Mouse (Mus musculus): ENCODE measurements at regions not wholly inside any gene's neighbourhood (a gene's known extent, or its start where the extent isn't known, plus 50 kb on each side); places are given as distances from the start of the nearest gene placed in this dataset.

DNA sequence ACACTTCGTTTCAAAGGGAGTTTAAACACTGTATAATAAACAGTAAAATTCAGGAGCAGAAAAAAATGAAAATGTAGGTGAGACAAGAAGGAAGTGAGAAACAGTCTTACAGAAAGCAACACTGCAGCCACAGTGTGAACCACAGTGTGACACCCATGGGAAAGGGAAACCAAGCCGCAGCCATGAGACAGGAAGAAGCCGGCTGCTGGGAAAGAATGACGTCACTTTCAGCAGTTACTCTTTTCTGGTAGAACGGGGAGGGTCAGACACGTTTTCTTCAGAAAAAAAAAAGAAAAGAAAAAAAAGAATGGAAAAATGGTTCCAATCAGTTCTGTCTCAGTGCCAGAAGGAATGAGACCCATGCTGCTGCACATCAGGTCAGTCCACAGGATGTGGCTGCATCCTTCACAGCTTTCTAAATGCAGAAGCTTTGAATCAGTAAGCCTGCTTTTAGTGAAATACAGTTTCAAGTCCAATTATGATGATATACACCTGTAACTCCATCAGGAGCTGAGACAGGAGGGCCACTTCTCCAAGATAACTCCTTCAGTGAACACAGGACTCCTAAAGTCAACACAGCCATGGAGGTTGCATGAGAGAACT, 331.2 kb upstream of the Lrrc3b start:
- Histone ChIP-seq H3K4me3 (no peak overlapping the region), H3K4me1 (no peaks in the 10 kb centered on the region), H3K27ac (replicated peaks) (no peak overlapping the region), H3K36me3 (no peaks in the 10 kb centered on the region), H3K9me3 (no peaks in the 10 kb centered on the region), H3K27me3 (no peaks in the 10 kb centered on the region), H3K4me2 (replicated peaks) (no peak overlapping the region), H3K9ac (replicated peaks) (no peak overlapping the region)
- 71% methylated on average over 6 of the region's 6 CpGs for WGBS
- no peak for ATAC-seq (replicated peaks)

DNA sequence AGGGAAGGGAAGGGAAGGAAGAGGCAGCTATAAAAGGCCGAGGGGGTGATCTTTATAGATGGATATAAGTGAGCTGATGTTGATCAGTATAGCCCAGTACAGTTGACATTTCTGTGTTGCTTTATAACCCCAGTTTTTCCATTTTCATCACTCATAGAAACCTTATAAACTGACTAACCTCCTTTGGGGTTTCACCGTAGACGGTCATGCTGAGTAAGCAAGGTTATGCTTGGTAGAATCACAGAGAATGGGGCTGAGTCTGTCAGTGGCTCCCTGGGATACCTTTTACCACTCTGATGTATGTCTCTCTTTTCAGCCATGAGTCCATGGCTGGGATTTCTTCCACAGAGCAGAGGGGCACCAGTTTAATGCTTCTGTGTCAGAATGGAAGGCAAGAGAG, 345.9 kb upstream of the Lrrc3b start:
- 69% methylated on average over 3 of the region's 3 CpGs for WGBS
- peak overlapping the region; percentile 27 for H3K27ac ChIP-seq (replicated peaks)
- no peak overlapping the region for H3K4me2 ChIP-seq (replicated peaks)
- H3K4me3 ChIP-seq, result no peak overlapping the region
- no peaks in the 10 kb centered on the region for H3K27me3 ChIP-seq
- peaks cover 9% of the 10 kb centered on the region for H3K4me1 ChIP-seq
- no peaks in the 10 kb centered on the region for H3K9me3 ChIP-seq
- H3K9ac ChIP-seq (replicated peaks), result no peak overlapping the region
- ATAC-seq (replicated peaks), result peak; percentile 72
- no peaks in the 10 kb centered on the region for H3K36me3 ChIP-seq

DNA sequence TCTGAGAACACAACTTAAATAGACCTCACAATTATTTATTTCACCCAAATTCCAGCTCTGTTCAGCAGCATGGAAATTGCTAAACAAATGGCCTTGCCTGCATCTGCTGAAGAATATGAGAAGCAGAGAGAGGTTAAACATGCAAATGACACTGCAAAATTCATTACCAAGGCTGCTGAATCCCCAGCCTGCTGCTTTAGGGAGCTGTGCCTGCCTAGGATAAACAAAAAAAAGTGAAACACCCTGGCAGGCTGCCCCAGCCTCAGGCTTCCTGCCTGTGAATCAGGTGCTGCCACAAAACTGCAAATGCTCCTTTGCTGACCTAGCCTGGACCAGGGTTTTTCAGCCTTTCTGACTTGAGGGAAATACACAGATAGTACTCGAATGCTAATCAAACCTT, 346.4 kb upstream of the Lrrc3b start:
- 47% methylated on average over 1 of the region's 1 CpGs for WGBS
- peak overlapping the region; percentile 27 for H3K27ac ChIP-seq (replicated peaks)

DNA sequence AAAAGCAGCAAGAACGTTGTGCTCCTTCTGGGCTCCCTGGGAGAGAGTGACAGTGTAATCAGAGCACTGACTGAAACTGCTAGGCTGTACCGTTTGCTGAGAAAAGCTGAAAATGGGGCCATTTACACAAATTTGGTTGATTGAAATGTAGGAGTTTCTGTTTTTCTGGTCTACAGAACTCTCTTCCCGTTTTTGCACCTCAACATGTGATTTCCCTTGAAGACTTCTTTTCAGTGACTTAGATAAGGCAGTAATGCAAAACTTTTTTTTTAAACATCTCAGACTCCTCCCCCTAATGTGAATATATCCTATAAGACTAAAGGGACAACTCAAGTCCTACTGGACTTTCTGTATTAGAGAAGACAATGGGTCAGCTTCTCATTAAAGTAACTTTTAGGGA, 356.9 kb upstream of the Lrrc3b start:
- Histone ChIP-seq H3K9me3 (no peaks in the 10 kb centered on the region), H3K27me3 (no peaks in the 10 kb centered on the region), H3K9ac (replicated peaks) (no peak overlapping the region), H3K36me3 (no peaks in the 10 kb centered on the region), H3K4me2 (replicated peaks) (no peak overlapping the region), H3K4me3 (no peak overlapping the region), H3K27ac (replicated peaks) (no peak overlapping the region), H3K4me1 (no peaks in the 10 kb centered on the region)
- WGBS, result 81% methylated on average over 3 of the region's 3 CpGs
- ATAC-seq (replicated peaks), result no peak

More for the DNA sequence above, 346.4 kb upstream of the Lrrc3b start:
- Histone ChIP-seq H3K4me2 (replicated peaks) (no peak overlapping the region), H3K4me1 (peaks cover 9% of the 10 kb centered on the region), H3K4me3 (no peak overlapping the region), H3K9ac (replicated peaks) (no peak overlapping the region), H3K9me3 (no peaks in the 10 kb centered on the region), H3K27me3 (no peaks in the 10 kb centered on the region), H3K36me3 (no peaks in the 10 kb centered on the region)
- ATAC-seq (replicated peaks), result peak; percentile 89

DNA sequence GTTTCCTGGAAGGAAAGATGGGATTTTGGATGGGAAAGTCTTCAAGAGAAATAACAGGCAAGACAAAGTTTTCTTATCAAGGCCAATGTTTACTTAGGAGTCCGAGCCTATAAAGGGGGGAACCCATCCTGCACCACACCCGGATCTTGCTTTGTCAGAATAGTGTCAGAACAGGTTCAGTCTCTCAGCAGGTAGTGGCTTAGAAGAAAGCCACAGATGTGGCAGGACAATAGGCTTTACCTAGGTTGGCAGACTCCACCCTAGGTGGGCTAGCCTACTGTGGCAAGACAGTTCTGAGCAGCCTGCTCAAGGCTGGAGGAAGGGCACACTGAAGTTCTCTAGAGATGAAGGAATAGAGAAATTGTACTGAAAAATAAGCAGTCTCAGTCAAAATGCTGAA, 358.2 kb upstream of the Lrrc3b start:
- no peaks in the 10 kb centered on the region for H3K36me3 ChIP-seq
- ATAC-seq (replicated peaks), result no peak
- H3K4me2 ChIP-seq (replicated peaks), result no peak overlapping the region
- 54% methylated on average over 2 of the region's 2 CpGs for WGBS
- no peak overlapping the region for H3K9ac ChIP-seq (replicated peaks)
- H3K4me1 ChIP-seq, result no peaks in the 10 kb centered on the region
- no peak overlapping the region for H3K4me3 ChIP-seq
- no peak overlapping the region for H3K27ac ChIP-seq (replicated peaks)
- H3K27me3 ChIP-seq, result no peaks in the 10 kb centered on the region
- H3K9me3 ChIP-seq, result no peaks in the 10 kb centered on the region

DNA sequence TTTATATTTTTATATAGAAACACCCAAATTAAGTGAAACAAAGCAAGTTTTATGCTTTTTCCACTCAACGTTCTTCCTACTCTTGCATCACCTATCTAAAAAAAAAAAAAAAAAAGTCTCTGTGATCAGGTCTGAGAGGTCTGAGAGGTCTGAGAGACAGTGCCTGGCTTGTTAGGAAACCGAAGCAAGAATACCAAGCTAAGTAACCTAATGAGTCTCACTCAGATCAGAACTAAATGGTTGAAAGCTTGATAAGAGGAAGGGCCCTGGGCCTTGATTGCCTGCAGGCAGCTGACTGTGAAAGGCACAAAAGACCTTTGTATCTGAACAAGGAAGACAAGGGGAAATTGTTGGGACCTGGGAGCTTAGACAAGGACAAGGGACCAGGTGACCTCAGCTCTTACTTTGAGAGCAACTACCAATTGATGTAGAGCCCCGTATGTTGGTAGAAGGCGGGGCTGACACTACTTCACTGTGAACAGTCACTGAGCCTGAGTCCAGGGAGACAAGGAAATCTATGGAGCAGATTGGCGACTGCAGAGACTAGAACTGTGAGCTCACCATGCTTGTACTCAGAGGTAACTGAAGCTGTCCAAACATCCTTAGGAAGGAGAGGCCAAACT, 362.8 kb upstream of the Lrrc3b start:
- Histone ChIP-seq H3K9ac (replicated peaks) (no peak overlapping the region), H3K27me3 (no peaks in the 10 kb centered on the region), H3K4me2 (replicated peaks) (no peak overlapping the region), H3K9me3 (no peaks in the 10 kb centered on the region), H3K4me1 (no peaks in the 10 kb centered on the region), H3K4me3 (no peak overlapping the region), H3K27ac (replicated peaks) (no peak overlapping the region), H3K36me3 (no peaks in the 10 kb centered on the region)
- WGBS, result 50% methylated on average over 5 of the region's 5 CpGs
- no peak for ATAC-seq (replicated peaks)

DNA sequence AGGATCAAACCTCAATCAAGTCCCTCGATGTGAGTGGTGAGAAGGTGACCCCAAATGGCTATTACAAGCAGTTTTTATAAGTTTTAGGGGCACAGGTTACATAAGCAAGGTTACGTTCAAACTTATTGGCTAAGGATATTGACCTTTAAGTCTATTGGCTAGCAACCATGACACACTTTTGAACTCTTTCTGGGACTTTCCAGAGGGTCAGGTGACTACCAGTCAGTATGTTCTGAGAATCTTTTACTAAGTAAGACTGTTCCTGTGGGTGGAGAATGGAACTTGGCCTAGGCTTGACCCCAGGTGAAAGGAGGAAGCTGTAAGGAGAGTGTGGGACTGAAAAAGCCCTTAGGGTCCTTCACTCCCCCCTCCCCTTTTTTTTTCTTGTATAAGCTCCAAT, 370.3 kb upstream of the Lrrc3b start:
- no peaks in the 10 kb centered on the region for H3K36me3 ChIP-seq
- H3K9me3 ChIP-seq, result no peaks in the 10 kb centered on the region
- no peak overlapping the region for H3K4me3 ChIP-seq
- no peak overlapping the region for H3K4me2 ChIP-seq (replicated peaks)
- no peaks in the 10 kb centered on the region for H3K27me3 ChIP-seq
- no peaks in the 10 kb centered on the region for H3K4me1 ChIP-seq
- 81% methylated on average over 2 of the region's 2 CpGs for WGBS
- no peak overlapping the region for H3K27ac ChIP-seq (replicated peaks)
- no peak for ATAC-seq (replicated peaks)
- no peak overlapping the region for H3K9ac ChIP-seq (replicated peaks)

DNA sequence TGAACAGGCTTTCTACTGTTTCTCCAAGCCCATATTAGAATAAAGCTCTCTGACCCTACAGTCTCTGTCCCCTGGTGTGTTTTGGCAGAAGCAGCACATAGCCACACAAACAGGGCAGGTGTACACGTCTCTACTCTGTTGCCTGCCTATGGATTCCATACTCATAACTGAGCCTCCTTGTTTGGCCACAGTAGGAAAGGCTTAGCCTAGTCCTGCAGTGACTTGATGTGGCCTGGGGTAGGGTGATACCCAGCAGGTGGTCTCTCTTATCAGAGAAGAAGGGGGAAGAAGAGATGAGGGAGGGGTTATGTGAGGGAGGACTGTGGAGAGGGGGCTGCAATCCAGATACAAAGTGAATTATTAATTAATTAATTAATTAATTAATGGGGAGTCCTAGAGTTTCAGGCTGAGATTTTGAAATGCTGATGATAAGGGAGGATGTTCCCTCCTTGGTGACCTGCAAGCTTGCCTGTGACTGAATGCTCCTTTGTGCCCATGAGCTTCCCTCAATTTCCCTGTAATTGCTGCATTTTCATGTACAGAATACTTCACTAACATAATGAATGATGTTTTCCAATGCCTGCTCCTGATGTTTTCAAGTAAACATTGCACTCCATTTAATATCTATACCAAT, 402.7 kb upstream of the Lrrc3b start:
- Histone ChIP-seq H3K4me3 (no peak overlapping the region), H3K4me1 (peaks cover 4% of the 10 kb centered on the region; the same call in 1 of the 2 replicates), H3K4me2 (replicated peaks) (no peak overlapping the region), H3K27ac (replicated peaks) (no peak overlapping the region), H3K9ac (replicated peaks) (no peak overlapping the region), H3K27me3 (no peaks in the 10 kb centered on the region), H3K36me3 (no peaks in the 10 kb centered on the region), H3K9me3 (no peaks in the 10 kb centered on the region)
- WGBS, result 86% methylated on average over 1 of the region's 1 CpGs
- 0 out of 2 replicates have a peak, but pooled peaks have one; percentile 38 for ATAC-seq (replicated peaks)

DNA sequence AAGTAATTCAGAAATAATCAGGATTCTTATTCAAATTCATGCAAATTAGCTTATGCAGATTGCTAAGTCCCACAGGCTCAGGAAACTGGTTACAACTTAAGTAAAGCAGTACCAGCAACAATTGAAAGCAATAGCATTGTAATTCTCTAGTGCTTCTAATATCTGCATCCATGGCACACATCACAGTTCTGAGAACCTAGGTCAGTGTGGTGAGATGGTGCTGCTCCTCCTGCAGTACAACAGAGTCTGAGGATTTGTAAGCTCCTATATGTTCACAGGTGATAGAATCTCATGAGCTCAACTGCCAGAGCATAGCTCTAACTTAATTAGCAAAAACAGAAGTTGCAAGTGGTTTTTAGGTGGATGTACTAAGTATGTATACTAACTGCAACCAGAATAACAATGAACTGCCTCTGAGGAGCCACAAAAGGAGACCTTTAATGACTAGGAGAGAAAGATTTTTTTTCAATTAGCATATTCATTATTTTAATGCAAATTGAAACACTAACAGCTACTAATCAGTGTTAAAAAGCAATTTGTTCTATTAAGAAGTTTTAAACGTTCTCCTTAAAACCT, 403.3 kb upstream of the Lrrc3b start:
- H3K36me3 ChIP-seq, result no peaks in the 10 kb centered on the region
- no peaks in the 10 kb centered on the region for H3K27me3 ChIP-seq
- no peak overlapping the region for H3K4me3 ChIP-seq
- no peaks in the 10 kb centered on the region for H3K9me3 ChIP-seq
- H3K9ac ChIP-seq (replicated peaks), result no peak overlapping the region
- 11% methylated on average over 1 of the region's 1 CpGs for WGBS
- H3K4me1 ChIP-seq, result peaks cover 4% of the 10 kb centered on the region; the same call in 1 of the 2 replicates
- ATAC-seq (replicated peaks), result no peak
- no peak overlapping the region for H3K4me2 ChIP-seq (replicated peaks)
- no peak overlapping the region for H3K27ac ChIP-seq (replicated peaks)

DNA sequence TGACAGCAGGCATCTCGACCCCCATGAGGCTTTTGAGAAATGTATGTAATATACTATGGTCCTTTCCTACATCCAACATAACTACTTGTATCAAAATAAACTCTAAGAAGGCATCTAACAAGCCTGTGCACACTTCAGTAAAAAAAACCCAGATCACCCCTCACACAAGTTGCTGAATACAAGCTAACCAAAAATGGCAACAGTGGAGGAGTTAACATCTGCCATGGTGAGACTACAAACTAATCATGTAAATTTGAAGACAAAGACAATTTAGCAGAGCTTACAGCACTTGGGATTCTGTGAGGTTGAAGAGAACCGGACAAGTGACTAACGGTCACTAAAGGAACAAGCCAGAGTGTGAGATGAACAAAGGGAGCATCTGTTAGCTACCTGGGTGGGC, 380.6 kb upstream of the Ngly1 start:
- no peaks in the 10 kb centered on the region for H3K4me1 ChIP-seq
- no peak overlapping the region for H3K9ac ChIP-seq (replicated peaks)
- H3K9me3 ChIP-seq, result no peaks in the 10 kb centered on the region
- no peaks in the 10 kb centered on the region for H3K36me3 ChIP-seq
- H3K4me3 ChIP-seq, result no peak overlapping the region
- H3K27ac ChIP-seq (replicated peaks), result no peak overlapping the region
- no peak for ATAC-seq (replicated peaks)
- no peak overlapping the region for H3K4me2 ChIP-seq (replicated peaks)
- H3K27me3 ChIP-seq, result no peaks in the 10 kb centered on the region
- WGBS, result 67% methylated on average over 3 of the region's 3 CpGs

DNA sequence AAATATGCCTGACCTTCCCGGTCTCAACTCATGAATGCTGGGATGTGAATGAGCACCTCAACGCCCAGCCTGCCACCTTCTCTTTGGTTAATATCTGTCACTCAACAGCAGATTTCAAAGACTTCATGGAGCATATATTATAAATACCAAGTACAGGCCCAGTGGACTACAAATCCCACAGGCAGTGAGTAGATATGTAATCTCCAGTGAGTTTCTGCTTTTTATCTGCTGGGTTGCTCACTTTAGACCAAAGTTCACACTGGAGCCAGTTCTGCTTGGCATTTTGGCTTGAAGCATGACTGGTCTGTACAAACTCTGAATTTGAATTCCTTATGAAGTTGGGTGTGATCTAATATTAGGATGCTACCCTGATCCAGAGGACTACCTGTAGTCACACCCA, 377.1 kb upstream of the Ngly1 start:
- whole genome bisulfite sequencing, result 86% methylated on average over 2 of the region's 2 CpGs
- Histone ChIP-seq H3K4me3 (no peak overlapping the region), H3K27ac (replicated peaks) (no peak overlapping the region), H3K4me2 (replicated peaks) (no peak overlapping the region), H3K27me3 (no peaks in the 10 kb centered on the region), H3K9ac (replicated peaks) (no peak overlapping the region), H3K4me1 (no peaks in the 10 kb centered on the region), H3K9me3 (no peaks in the 10 kb centered on the region), H3K36me3 (no peaks in the 10 kb centered on the region)
- ATAC-seq (replicated peaks), result no peak

DNA sequence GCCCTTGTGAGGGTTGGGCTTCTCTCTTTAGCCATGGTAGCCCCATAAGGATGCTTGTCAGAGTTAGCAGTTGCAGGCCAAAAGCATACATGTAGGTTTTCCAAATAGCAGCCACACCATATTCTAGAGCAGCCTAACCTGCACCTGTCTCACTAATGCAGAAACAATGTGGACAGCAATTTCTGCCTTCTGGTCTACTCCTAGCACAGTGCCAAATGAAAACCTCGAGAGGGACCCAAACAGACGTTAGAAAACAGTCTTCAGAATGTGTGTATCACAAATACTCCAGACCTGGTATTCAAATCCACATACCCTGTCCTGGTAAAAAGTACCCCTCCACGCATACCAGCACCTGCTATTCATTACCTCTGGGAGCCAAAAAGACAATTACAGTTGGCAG, 368.9 kb upstream of the Ngly1 start:
- H3K4me1 ChIP-seq, result no peaks in the 10 kb centered on the region
- H3K4me2 ChIP-seq (replicated peaks), result no peak overlapping the region
- ATAC-seq (replicated peaks), result no peak
- no peak overlapping the region for H3K27ac ChIP-seq (replicated peaks)
- H3K4me3 ChIP-seq, result no peak overlapping the region
- H3K27me3 ChIP-seq, result no peaks in the 10 kb centered on the region
- no peak overlapping the region for H3K9ac ChIP-seq (replicated peaks)
- 87% methylated on average over 3 of the region's 3 CpGs for WGBS
- H3K36me3 ChIP-seq, result no peaks in the 10 kb centered on the region
- no peaks in the 10 kb centered on the region for H3K9me3 ChIP-seq
